Mouse (Mus musculus): ENCODE measurements at regions not wholly inside any gene's neighbourhood (a gene's known extent, or its start where the extent isn't known, plus 50 kb on each side); places are given as distances from the start of the nearest gene placed in this dataset.

DNA sequence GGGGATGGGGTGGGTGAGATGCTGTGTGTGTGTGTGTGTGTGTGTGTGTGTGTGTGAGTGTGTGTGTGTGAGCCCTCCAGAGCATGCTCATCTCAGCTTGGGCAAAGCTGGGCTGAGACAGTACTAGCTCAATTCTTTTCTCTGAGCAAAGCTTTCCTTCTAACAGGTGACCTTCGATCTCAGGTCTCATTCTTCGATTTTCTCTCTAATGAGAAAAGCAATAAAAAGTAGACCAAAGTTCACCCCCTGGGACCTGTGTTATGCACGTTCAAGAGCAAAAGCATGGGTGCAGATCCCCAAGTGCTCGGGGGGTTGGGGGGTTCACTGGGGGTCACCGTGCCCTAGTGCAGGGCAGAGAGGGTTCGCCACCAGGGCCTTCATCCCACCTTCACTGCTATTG lies 103.1 kb upstream of the Slc22a12 start:
- no peak for DNase-seq (ENCODE audit: low read depth, low spot score)

DNA sequence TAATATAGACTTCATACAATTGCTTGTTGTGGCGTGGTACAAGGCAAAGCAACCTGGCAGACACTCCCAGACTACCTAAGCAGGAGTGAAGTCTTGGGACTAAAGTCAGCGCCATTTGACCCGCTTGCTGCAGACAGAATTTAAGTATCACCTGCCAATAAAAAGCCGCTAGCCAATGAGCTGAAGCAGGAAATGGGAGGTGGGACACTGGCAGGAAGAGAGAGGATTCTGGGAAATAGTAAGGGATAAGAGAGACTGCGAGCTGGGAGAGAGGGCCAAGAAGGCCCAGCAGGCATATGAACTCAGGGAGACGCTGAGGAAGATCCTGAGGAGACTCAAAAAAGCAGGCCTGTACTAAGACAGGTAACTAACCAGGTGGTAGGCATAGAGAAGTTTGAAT lies 102.0 kb upstream of the Slc22a12 start:
- no peak for DNase-seq (ENCODE audit: low read depth, low spot score)

DNA sequence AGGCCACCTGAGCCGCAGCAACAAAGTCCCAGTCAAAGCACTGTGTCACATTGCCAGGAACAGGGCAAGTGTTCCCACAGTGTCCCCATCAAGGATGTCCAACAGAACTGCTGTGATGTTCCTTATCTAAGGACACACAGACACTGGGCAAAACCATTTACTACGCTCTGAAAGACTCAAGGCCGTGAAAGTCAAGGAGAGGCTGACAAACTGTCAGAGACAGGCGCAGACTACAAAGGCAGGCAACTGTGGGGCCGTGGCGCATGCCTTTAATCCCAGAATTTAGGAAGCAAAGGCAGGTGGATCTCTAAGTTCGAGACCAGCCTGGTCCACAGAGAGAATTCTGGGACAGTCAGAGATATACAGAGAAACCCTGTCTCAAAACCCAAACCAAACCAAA lies 96.8 kb upstream of the Slc22a12 start:
- no peak for DNase-seq (ENCODE audit: low read depth, low spot score)

DNA sequence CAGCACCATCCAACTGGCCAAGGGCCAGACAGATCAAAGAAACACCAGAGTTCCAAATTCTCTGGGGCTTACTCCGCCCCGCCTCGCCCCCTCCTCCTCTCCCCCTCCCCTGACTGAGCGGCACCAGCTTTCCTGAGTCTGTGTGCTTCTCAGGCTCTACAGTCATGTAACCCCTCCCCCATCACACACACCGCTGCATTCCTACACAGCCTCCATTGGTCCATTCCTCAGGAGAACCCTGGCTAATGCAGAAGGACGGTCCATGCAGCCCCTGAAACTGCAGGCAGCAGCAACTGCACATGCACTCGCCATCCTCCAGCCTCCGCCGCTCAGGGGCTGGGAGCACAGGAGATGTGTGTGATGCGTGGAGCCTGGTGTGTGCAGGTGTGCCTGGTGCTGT lies 90.6 kb upstream of the Slc22a12 start:
- no peak for DNase-seq (ENCODE audit: low read depth, low spot score)

DNA sequence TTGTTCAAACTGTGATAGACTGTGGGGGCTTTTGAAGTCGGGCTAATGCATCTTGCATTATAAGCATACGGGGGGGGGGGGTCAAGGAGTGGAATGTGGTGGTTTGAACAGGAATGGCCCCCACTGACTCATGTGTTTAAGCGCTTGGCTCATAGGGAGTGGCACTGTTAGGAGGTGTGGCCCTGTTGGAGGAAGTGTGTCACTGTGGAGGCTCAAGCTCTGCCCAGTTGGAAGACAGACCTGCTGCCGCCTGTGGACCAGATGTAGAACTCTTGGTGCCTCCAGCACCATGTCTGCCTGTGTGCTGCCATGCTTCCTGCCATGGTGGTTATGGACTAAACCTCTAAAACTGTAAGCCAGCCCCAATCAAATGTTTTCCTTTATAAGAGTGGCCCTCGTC lies 89.0 kb upstream of the Slc22a12 start:
- DNase-seq (ENCODE audit: low read depth, low spot score) = no peak

DNA sequence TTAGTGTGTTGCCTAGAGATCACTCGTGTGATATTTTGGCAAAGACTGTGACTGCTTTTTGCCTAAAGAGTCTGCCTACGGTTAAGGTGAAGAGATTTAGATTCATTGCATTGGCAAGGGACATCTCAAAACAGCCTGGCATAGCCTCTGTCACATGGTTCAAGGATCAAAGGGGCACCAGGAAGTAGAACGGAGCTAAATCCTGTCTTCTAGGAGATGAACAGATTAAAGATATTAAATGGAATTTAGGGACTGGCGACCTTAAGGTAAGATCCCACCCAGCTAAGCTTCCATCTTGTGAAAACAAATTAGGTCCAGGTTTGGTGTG lies 87.7 kb upstream of the Slc22a12 start:
- no peak for DNase-seq (ENCODE audit: low read depth, low spot score)

DNA sequence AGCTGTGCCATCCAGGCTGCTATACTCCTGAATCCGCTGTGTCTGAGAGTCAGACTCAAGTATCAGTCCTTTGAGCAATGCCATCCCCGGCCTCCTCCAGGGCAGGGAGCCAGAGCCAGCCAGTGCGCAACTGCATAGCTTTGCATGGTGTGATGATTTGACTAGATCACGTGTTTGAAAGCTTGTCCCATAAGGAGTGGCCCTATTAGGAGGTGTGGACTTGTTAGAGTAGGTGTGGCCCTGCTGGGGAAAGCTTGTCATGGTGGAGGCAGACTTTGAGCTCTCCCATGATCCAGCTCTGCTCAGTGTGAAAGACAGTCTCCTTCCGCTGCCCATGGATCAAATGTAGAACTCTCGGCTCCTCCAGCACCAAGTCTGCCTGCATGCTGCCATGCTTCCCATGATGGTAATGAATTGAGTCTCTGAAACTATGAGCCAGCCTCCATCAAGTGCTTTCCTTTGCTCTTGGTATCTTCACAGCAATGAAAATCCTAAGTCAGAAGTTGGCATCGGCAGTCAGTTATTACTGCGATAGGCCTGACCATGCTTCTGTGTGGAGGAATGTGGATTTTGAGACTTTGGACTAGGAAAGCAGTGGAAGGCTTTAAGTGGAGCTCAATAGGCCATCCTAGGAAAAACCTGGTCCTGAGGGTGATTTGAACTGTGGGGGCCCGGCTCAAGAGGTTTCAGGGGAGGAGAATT lies 87.2 kb upstream of the Slc22a12 start:
- no peak for DNase-seq (ENCODE audit: low read depth, low spot score)

DNA sequence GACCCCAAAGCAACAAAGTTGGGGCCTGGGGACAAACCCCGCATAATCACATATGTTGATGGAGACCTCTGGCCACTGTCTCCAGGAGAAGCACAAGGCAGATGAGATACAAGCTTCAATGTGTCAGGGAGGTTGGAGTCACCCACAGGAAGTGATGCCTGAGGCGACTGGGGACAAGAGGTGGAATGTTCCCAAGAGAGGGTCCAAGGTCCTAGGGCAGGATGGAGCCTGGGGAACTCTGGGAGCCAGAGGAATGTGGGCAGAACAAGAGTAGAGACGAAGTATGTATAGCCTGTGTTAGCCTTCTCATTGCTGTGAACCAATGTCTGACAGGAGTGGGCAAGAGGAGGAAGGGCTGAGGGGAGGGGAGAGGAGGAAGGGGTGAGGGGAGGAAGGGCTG lies 82.7 kb upstream of the Slc22a12 start:
- DNase-seq (ENCODE audit: low read depth, low spot score) = no peak

DNA sequence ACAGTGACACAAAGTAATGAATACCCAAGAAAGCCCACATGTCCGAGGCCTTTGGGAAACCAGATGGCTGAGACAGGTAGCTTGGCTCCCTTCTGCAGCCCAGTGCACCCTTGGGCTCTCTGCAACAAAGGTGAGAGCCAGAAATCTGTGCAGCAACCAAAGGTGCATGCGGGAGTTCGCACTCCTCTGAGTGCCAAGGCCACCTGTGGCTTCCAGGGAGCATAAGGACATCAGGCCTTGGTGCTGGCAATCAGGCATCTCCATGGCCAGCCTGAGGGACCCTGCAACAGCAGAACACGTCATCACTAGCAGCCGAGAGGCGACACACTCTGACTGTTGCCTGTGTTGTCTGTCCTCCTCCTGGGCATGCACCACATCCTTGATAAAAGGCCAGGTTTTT lies 78.2 kb upstream of the Slc22a12 start:
- no peak for DNase-seq (ENCODE audit: low read depth, low spot score)

DNA sequence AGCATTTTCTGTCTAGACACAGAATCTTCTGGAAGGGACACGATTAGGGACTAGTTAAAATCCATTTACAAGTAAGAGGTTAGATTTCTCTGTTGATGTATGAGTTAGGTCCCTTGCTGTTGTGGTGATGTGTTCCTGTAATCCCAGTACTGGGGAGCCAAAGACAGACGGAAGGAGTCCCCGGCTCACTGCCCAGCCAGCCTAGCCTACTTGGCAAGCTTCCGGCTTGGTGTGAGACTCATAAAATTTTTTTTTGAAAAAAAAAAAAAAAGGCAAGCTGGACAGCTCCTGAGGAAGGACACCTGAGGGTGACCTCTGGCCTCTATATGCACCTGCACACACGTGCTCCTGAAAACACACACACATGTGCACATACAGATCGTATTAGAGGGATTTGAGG lies 76.7 kb upstream of the Slc22a12 start:
- no peak for DNase-seq (ENCODE audit: low read depth, low spot score)

DNA sequence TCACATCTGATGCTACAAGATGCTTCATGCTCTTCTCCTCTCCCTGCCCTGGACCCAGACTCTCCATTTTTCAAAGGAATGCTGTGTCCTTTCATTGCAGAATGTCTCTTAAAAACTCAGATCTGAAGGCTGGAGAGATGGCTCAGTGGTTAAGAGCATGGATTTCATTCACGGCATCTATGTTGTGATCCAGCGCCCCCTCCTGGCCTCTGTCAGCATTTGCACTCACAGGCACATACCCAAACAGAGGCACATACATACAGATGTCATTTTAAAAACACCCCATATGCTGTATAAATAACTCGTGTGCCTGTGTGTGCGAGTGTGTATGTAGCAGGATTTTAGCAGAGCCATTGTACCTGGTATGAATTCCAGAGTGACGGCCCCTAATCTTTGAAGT lies 73.8 kb upstream of the Slc22a12 start:
- DNase-seq (ENCODE audit: low read depth, low spot score) = peak; percentile 20

DNA sequence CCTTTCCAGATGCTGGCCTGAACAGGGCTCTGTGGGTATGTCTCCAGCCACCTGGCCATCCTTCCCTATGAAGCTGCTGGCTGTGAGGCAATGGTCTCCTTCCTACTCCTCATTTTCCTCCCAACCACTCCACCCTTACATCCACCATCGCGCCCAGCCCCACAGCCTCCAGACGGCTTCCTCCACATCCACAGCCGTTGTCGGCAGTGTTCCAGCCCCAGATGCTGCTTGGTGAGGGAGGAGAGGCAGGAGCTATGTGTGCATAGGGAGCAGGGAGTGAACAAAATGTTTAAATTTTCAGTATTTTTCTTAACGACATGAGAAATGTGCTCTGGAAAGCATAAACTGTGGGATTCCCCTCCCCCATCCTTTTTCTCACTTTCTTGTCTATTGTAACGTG lies 69.6 kb upstream of the Slc22a12 start:
- no peak for DNase-seq (ENCODE audit: low read depth, low spot score)

DNA sequence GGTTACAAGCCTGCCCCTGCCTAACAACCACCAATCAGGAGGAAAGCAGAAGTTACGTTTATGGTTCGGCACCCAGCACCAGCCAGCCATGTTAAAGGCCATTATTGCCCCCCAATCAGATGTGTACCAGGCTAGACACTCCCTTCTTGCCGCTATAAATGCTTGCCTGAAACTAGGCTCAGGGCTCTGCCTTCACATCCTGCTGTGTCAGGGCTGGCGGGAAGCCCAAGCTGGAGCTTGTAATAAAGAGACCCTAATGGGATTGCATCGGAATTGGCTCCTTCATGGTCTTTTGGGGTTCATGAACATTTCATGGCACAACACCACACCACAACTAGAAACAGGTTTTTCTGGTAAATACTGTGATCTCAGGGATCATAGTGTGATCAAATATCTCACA lies 69.1 kb upstream of the Slc22a12 start:
- peak; percentile 11 for DNase-seq (ENCODE audit: low read depth, low spot score)

DNA sequence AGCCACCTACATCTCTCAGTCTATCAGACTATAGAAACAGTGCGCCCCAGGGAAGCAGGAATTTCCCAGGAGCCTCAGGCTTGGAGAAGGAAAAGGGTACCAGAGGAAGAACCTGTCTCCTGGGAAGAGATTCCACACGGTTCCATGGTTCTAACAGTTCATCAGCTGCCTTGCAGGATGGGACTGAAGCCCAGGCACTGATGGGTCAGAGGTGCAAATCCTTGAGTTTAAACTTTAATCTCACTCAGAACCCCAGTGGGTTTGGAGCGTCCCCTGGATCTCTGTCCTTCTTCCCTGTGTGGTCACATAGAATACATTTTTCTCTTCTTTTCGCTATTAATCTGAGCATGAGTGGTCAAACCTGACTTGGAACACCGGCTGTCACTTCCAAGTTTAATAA lies 67.9 kb upstream of the Slc22a12 start:
- no peak for DNase-seq (ENCODE audit: low read depth, low spot score)

DNA sequence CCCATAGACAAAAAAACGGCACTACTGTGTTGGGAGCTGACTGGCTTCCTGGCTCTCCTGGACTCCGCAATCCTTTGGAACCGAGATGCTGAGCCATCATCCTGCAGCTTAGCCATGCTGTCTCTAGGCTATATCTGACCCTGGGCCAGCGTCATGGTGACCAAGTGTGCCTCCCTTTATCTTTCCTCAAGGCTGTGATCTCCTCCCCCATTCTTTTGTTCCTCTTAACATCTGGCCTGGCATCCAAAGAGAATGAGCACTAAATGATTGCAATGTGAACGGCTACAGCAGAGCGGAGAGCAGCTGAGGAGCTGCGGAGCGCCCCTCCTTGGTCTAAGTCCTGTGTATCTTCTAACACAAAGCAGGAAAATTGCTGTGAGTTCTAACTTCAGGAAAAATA lies 67.2 kb upstream of the Slc22a12 start:
- DNase-seq (ENCODE audit: low read depth, low spot score) = no peak

DNA sequence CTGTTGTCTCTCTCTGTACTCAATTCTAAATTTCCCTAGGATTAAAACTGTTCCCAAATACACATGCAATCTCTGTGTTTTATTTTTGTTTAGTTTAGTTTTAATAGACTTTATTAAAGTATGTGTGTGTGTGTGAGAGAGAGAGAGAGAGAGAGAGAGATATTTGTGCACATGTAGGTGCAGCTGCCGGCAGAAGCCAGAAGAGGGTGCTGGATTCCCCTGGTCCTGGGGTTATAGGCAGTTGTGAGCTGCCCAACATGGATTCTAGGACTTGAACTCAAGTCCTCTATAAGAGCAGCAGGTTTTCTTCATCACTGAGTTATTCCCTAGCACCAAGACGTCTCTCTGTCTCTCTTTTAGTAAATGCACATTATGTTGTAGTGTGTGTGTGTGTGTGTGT lies 64.7 kb upstream of the Slc22a12 start:
- peak; percentile 23 for DNase-seq (ENCODE audit: low read depth, low spot score)

DNA sequence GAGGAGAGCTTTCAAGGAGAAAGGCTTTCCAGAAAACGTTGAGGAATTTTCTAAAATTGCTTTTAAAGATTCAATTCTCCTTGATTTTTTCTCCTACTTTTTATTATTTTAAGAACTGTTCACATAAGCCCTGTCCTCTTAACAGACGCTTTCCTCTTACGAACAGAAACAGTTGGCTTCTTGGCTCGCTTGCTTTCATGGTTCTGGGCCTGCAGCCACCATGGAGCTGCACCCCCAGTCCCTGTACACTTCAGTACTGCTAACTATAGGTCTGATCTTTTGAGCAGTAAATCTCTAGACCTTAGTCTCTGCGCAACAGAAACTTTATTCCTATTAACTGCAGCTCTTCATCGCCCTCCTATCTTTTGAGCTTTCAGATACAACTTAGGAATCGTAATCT lies 63.8 kb upstream of the Slc22a12 start:
- no peak for DNase-seq (ENCODE audit: low read depth, low spot score)

DNA sequence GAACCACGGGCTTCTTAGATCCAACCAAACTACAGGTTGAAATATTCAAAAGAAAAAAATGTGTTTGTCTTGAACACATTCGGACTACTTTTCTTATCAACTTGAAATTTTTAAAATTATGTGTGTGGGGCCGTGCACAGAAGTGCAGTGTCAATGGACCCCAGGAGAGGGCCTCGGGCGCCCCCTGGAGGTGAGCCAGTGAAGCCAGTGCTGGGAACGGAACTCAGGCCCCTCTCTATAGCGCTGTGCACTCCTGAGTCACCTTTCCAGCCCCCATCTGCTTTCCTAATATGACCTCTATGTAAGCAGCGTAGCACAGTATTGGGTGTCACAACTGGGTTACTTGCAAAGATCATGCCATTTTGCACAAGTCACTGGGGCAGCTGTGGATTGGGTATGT lies 61.9 kb upstream of the Slc22a12 start:
- no peak for DNase-seq (ENCODE audit: low read depth, low spot score)

DNA sequence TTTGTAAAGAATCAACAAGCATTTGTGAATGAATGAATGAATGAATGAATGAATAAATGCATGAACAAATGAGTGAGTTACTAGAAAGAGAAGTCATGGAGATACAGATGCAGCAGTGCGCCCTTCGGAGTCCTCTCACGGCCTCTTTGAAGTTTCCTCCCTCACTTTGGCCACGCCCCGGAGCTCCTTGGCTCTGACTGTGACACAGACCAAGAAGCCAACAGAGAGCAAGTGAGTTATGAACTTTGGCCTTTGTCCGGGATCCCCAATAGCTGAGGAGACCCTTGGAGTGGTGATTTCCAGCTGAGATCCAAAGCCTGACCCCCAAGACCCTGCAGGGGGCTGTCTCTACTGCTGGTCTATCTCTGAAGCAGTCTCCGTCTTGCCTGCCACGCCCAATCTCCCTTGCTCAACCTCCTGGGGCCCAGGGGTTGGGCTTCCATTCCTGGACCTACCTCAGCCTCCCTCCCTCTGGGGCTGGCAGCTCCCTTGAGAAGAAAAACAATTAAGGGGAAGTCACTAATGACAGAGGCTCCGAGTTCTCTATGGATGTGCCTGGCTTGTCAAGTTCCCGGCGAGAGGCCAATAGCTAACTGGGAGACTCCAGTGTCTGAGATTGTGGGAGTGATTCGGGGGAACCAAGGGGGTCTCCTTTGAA lies 58.2 kb upstream of the Slc22a12 start:
- no peak for DNase-seq (ENCODE audit: low read depth, low spot score)

DNA sequence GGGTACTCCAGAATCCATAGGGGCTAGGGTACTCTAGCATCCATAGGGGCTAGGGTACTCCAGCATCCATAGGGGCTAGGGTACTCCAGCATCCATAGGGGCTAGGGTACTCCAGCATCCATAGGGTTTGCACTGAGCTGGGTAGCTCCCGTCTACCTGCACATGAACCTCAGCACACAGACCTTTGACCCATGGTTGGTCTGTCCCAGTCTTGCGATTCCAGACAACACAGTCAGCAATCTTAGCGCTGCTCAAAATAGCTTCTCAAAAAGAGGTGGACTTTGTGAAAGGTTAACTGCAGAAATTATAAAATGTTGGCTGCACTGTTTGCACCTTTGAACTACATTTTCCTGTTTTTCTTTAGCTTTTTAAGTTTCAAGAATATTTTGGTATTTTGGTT lies 56.4 kb upstream of the Slc22a12 start:
- no peak for DNase-seq (ENCODE audit: low read depth, low spot score)

DNA sequence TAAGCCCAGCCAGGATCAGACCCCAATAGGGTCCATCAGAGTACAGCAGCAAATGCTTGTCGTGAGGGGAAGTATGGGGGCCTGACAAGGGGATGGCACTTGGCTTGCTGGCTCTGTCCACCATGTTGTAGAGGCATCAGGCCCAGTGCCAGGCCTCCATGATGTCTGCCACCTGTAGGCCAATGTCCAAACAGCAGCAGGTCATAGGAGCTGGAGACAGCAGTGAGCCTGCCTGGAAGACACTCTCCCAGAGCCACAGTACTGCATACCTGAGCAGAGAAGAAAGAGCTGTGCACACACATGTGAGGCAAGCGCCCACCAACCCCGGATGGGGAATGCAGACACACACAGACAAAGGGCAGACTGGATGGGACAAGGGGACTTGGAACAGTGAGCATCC lies 55.4 kb upstream of the Slc22a12 start:
- peak; percentile 16 for DNase-seq (ENCODE audit: low read depth, low spot score)

DNA sequence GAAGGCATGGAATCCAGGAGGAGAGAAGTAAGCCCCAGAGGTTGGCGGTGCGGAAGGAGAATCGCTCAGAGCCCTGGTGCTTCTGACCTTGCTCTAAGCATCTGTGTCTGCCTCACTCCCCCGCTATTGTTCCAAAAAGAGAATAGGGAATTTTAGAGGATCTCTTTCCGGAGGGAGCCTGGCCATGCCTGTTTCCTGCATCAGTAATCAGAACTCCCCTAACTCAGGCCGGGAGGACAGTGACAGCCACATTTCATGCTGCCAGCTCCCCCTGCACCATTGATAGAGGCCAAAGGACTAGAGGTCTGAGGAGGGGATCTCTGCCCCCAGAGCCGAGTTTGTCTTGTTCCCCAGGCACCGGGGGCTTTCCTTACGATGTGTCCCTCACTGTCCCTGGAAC lies 53.0 kb upstream of the Slc22a12 start:
- no peak for DNase-seq (ENCODE audit: low read depth, low spot score)

Data from A20 (cell line).